Mouse (Mus musculus): Measurements from ENCODE around the gene Oard1. TPM values are rescaled to one million over a fixed set of nuclear protein-coding genes. Genes with fewer than 3 reads are reported as not detected.

Gene Oard1
- polyA plus RNA-seq (2015; fragmentation: Nextera tagmentation; extraction: Ambion mirVana): 42.8 and 44.0 TPM in 2 replicates

- peak; percentile 89 for ATAC-seq (ENCODE audit: insufficient read depth)
- H3K4me1 ChIP-seq (replicated peaks): peaks cover 52% of the 10 kb centered on the region
These were observed at the start of gene Oard1, which contains the start of gene Nfya for GRCm38 (mm10) chr17:48409380-48410298. TSS of gene Oard1 (plus strand) at chr17:48410014. TSS of gene Nfya (minus strand) at chr17:48409906.

GRCm38 (mm10) chr17:48360462-48360861, 49.4 kb upstream of the Oard1 start:
- Histone ChIP-seq H3K36me3 (replicated peaks) (no peaks in the 10 kb centered on the region), H3K4me3 (replicated peaks) (no peak overlapping the region), H3K27ac (replicated peaks) (no peak overlapping the region), H3K27me3 (no peaks in the 10 kb centered on the region), H3K4me2 (peak overlapping the region; percentile 42), H3K4me1 (replicated peaks) (peaks cover 40% of the 10 kb centered on the region), H3K9me3 (replicated peaks) (no peaks in the 10 kb centered on the region), H3K9ac (no peak overlapping the region)
- ATAC-seq (ENCODE audit: insufficient read depth): peak; percentile 63
- 12% methylated on average over 4 of the region's 4 CpGs for WGBS (ENCODE audit: insufficient replicate concordance)

More at GRCm38 (mm10) chr17:48409380-48410298, at the start of gene Oard1, which contains the start of gene Nfya:
- H3K27me3 ChIP-seq: no peaks in the 10 kb centered on the region
- under 1% methylated on average over 84 of the region's 84 CpGs for WGBS (ENCODE audit: insufficient replicate concordance)
- peak within 1 kb of the TSS; percentile 100 for H3K27ac ChIP-seq (replicated peaks)
- H3K36me3 ChIP-seq (replicated peaks): peaks cover 32% of the 10 kb centered on the region
- H3K4me2 ChIP-seq: peak within 1 kb of the TSS; percentile 82
- H3K4me3 ChIP-seq (replicated peaks): peak within 1 kb of the TSS; percentile 94
- H3K9me3 ChIP-seq (replicated peaks): no peaks in the 10 kb centered on the region
- peak within 1 kb of the TSS; percentile 98 for H3K9ac ChIP-seq

GRCm38 (mm10) chr17:48362346-48362745, 47.5 kb upstream of the Oard1 start:
- H3K4me1 ChIP-seq (replicated peaks): peaks cover 40% of the 10 kb centered on the region
- no peak overlapping the region for H3K4me2 ChIP-seq
- no peak for ATAC-seq (ENCODE audit: insufficient read depth)
- H3K27ac ChIP-seq (replicated peaks): no peak overlapping the region
- no peaks in the 10 kb centered on the region for H3K27me3 ChIP-seq
- H3K36me3 ChIP-seq (replicated peaks): no peaks in the 10 kb centered on the region
- H3K4me3 ChIP-seq (replicated peaks): no peak overlapping the region
- H3K9ac ChIP-seq: no peak overlapping the region
- H3K9me3 ChIP-seq (replicated peaks): no peaks in the 10 kb centered on the region
- 51% methylated on average over 3 of the region's 3 CpGs for WGBS (ENCODE audit: insufficient replicate concordance)

GRCm38 (mm10) chr17:48362966-48363365, 46.8 kb upstream of the Oard1 start:
- Histone ChIP-seq H3K4me1 (replicated peaks) (peaks cover 40% of the 10 kb centered on the region), H3K9me3 (replicated peaks) (no peaks in the 10 kb centered on the region), H3K27ac (replicated peaks) (no peak overlapping the region), H3K9ac (no peak overlapping the region), H3K4me2 (no peak overlapping the region), H3K36me3 (replicated peaks) (no peaks in the 10 kb centered on the region), H3K27me3 (no peaks in the 10 kb centered on the region), H3K4me3 (replicated peaks) (no peak overlapping the region)
- no peak for ATAC-seq (ENCODE audit: insufficient read depth)
- 76% methylated on average over 8 of the region's 8 CpGs for WGBS (ENCODE audit: insufficient replicate concordance)

- H3K27ac ChIP-seq (replicated peaks): no peak overlapping the region
- H3K4me1 ChIP-seq (replicated peaks): peaks cover 40% of the 10 kb centered on the region
- WGBS (ENCODE audit: insufficient replicate concordance): 28% methylated on average over 6 of the region's 6 CpGs
- H3K36me3 ChIP-seq (replicated peaks): no peaks in the 10 kb centered on the region
- no peak overlapping the region for H3K9ac ChIP-seq
- H3K9me3 ChIP-seq (replicated peaks): no peaks in the 10 kb centered on the region
- no peaks in the 10 kb centered on the region for H3K27me3 ChIP-seq
- H3K4me3 ChIP-seq (replicated peaks): no peak overlapping the region
- peak; percentile 23 for ATAC-seq (ENCODE audit: insufficient read depth)
- H3K4me2 ChIP-seq: no peak overlapping the region
These were observed 46.3 kb upstream of the Oard1 start for GRCm38 (mm10) chr17:48363421-48363965.

- no peak for ATAC-seq (ENCODE audit: insufficient read depth)
- no peak overlapping the region for H3K27ac ChIP-seq (replicated peaks)
- no peaks in the 10 kb centered on the region for H3K27me3 ChIP-seq
- peaks cover 30% of the 10 kb centered on the region for H3K4me1 ChIP-seq (replicated peaks)
- H3K4me2 ChIP-seq: no peak overlapping the region
- no peak overlapping the region for H3K4me3 ChIP-seq (replicated peaks)
- H3K9ac ChIP-seq: no peak overlapping the region
- H3K9me3 ChIP-seq (replicated peaks): no peaks in the 10 kb centered on the region
- no peaks in the 10 kb centered on the region for H3K36me3 ChIP-seq (replicated peaks)
- 69% methylated on average over 9 of the region's 9 CpGs for WGBS (ENCODE audit: insufficient replicate concordance)
These were observed 44.2 kb upstream of the Oard1 start for GRCm38 (mm10) chr17:48365511-48366155.

GRCm38 (mm10) chr17:48366806-48367205, 43.0 kb upstream of the Oard1 start:
- no peak for ATAC-seq (ENCODE audit: insufficient read depth)
- no peak overlapping the region for H3K9ac ChIP-seq
- H3K27ac ChIP-seq (replicated peaks): no peak overlapping the region
- H3K27me3 ChIP-seq: no peaks in the 10 kb centered on the region
- no peaks in the 10 kb centered on the region for H3K9me3 ChIP-seq (replicated peaks)
- 75% methylated on average over 5 of the region's 5 CpGs for WGBS (ENCODE audit: insufficient replicate concordance)
- H3K4me1 ChIP-seq (replicated peaks): peaks cover 21% of the 10 kb centered on the region
- no peaks in the 10 kb centered on the region for H3K36me3 ChIP-seq (replicated peaks)
- no peak overlapping the region for H3K4me2 ChIP-seq
- no peak overlapping the region for H3K4me3 ChIP-seq (replicated peaks)

- H3K4me1 ChIP-seq (replicated peaks): no peaks in the 10 kb centered on the region
- H3K27me3 ChIP-seq: no peaks in the 10 kb centered on the region
- ATAC-seq (ENCODE audit: insufficient read depth): no peak
- H3K4me2 ChIP-seq: no peak overlapping the region
- no peaks in the 10 kb centered on the region for H3K36me3 ChIP-seq (replicated peaks)
- no peak overlapping the region for H3K4me3 ChIP-seq (replicated peaks)
- no peak overlapping the region for H3K27ac ChIP-seq (replicated peaks)
- no peaks in the 10 kb centered on the region for H3K9me3 ChIP-seq (replicated peaks)
- H3K9ac ChIP-seq: no peak overlapping the region
These were observed 38.2 kb upstream of the Oard1 start for GRCm38 (mm10) chr17:48371621-48372020.

GRCm38 (mm10) chr17:48372987-48373386, 36.8 kb upstream of the Oard1 start:
- WGBS (ENCODE audit: insufficient replicate concordance): 66% methylated on average over 8 of the region's 8 CpGs
- no peak overlapping the region for H3K27ac ChIP-seq (replicated peaks)

GRCm38 (mm10) chr17:48376102-48376501, 33.7 kb upstream of the Oard1 start:
- Histone ChIP-seq H3K9me3 (replicated peaks) (no peaks in the 10 kb centered on the region), H3K4me1 (replicated peaks) (no peaks in the 10 kb centered on the region), H3K27me3 (no peaks in the 10 kb centered on the region), H3K27ac (replicated peaks) (no peak overlapping the region), H3K36me3 (replicated peaks) (no peaks in the 10 kb centered on the region), H3K4me2 (no peak overlapping the region), H3K4me3 (replicated peaks) (no peak overlapping the region), H3K9ac (no peak overlapping the region)
- ATAC-seq (ENCODE audit: insufficient read depth): no peak
- WGBS (ENCODE audit: insufficient replicate concordance): 77% methylated on average over 1 of the region's 1 CpGs

More at GRCm38 (mm10) chr17:48372987-48373386, 36.8 kb upstream of the Oard1 start:
- Histone ChIP-seq H3K4me1 (replicated peaks) (no peaks in the 10 kb centered on the region), H3K9me3 (replicated peaks) (no peaks in the 10 kb centered on the region), H3K4me3 (replicated peaks) (no peak overlapping the region), H3K36me3 (replicated peaks) (no peaks in the 10 kb centered on the region), H3K4me2 (no peak overlapping the region), H3K27me3 (no peaks in the 10 kb centered on the region), H3K9ac (no peak overlapping the region)
- no peak for ATAC-seq (ENCODE audit: insufficient read depth)

- no peak overlapping the region for H3K27ac ChIP-seq (replicated peaks)
- H3K9me3 ChIP-seq (replicated peaks): no peaks in the 10 kb centered on the region
- H3K4me1 ChIP-seq (replicated peaks): no peaks in the 10 kb centered on the region
- no peak overlapping the region for H3K9ac ChIP-seq
- H3K4me3 ChIP-seq (replicated peaks): no peak overlapping the region
- no peaks in the 10 kb centered on the region for H3K27me3 ChIP-seq
- H3K36me3 ChIP-seq (replicated peaks): no peaks in the 10 kb centered on the region
- no peak for ATAC-seq (ENCODE audit: insufficient read depth)
- H3K4me2 ChIP-seq: no peak overlapping the region
These were observed 30.8 kb upstream of the Oard1 start for GRCm38 (mm10) chr17:48379050-48379449.
